Mouse (Mus musculus): Measurements from ENCODE around the gene Vps13d.

DNA sequence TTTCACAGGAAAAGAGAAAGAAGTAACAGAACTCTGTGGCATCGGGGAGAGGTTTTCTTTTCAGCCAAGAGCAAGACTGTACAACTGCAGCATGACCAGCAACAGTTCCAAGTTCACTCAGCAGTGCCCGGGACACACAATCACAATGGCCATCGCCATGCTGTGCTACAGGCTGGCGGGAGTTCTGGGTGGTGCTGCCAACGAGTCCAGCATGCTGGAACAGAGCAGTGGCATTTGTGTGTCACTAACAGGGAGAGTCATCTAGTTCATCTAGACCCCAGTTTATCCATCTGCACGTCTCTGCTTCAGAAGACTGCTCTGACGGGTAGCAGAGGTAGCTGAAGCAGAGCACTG is 169.4 kb downstream of the Vps13d start:
- TF ChIP-seq CTCF (IDR thresholded peaks at IDR 0.05; ENCODE audit: low read depth) (no peak), EP300 (IDR thresholded peaks at IDR 0.05; ENCODE audit: low read depth) (no peak)
